Mouse (Mus musculus) embryonic fibroblast, embryonic 13.5 days (primary cell): ENCODE measurements around the gene Eif4ebp2.

Source experiments
- CTCF ChIP-seq: IDR thresholded peaks from 2 replicates; pipeline ENCODE4 v1.5.1; 2011; ENCODE audit warnings: mild to moderate bottlenecking, control low read depth, low read length, moderate library complexity, borderline replicate concordance; ENCODE audit not compliant: insufficient read depth
- POLR2A ChIP-seq: IDR thresholded peaks from 2 replicates; pipeline ENCODE4 v1.6.1; 2011; ENCODE audit warnings: low read depth, mild to moderate bottlenecking, control low read depth, low read length, moderate library complexity

GRCm38 (mm10) chr10:61496231-61496630 lies 43.8 kb upstream of the Eif4ebp2 start:
- no peak for TF ChIP-seq CTCF
- no peak for TF ChIP-seq POLR2A
